Mouse (Mus musculus) heart, embryonic 11.5 days (tissue): ENCODE results near the gene Cdh23. TPM values are rescaled to one million over a fixed set of nuclear protein-coding genes. Genes with fewer than 3 reads are reported as not detected.
A peak's percentile ranks its signal among the peaks of the same experiment; 100 is the strongest.

ENCODE experiments used
- ATAC-seq: fragments of 200-750 bp; cut with Nextera tagmentation; replicated peaks from 2 replicates; pipeline ENCODE4 v1.8.0; 2017; ENCODE audit warnings: moderate library complexity; ENCODE audit not compliant: insufficient number of reproducible peaks, low FRiP score, low TSS enrichment
- H3K27ac ChIP-seq: fragments of 300-500 bp; sonication (generic); 2 replicates; pipeline ENCODE4 v1.5.1; 2014; ENCODE audit warnings: mild to moderate bottlenecking, low read depth, low read length
- H3K27me3 ChIP-seq: fragments of 300-500 bp; sonication (generic); 2 replicates; pipeline ENCODE4 v1.6.1; 2014; ENCODE audit warnings: mild to moderate bottlenecking, low read length, mixed read lengths; ENCODE audit not compliant: control insufficient read depth, insufficient read depth
- H3K36me3 ChIP-seq: fragments of 300-500 bp; sonication (generic); 2 replicates; pipeline ENCODE4 v1.6.1; 2014; ENCODE audit warnings: mild to moderate bottlenecking, low read length, moderate library complexity, mixed read lengths; ENCODE audit not compliant: control insufficient read depth, insufficient read depth
- H3K4me1 ChIP-seq: fragments of 300-500 bp; sonication (generic); 2 replicates; pipeline ENCODE4 v1.6.1; 2014; ENCODE audit warnings: low read length; ENCODE audit not compliant: control insufficient read depth, insufficient read depth
- H3K4me2 ChIP-seq: fragments of 300-500 bp; sonication (generic); 2 replicates; pipeline ENCODE4 v1.6.1; 2014; ENCODE audit warnings: mild to moderate bottlenecking, moderate library complexity
- H3K4me3 ChIP-seq: fragments of 300-500 bp; sonication (generic); 2 replicates; pipeline ENCODE4 v1.5.1; 2014; ENCODE audit warnings: low read depth, low read length
- H3K9ac ChIP-seq: fragments of 300-500 bp; sonication (generic); 2 replicates; pipeline ENCODE4 v1.6.1; 2014; ENCODE audit warnings: mild to moderate bottlenecking, low read depth, low read length, moderate library complexity
- H3K9me3 ChIP-seq: fragments of 300-500 bp; sonication (generic); replicated peaks from 2 replicates; pipeline ENCODE4 v1.6.1; 2016; ENCODE audit warnings: low read length; ENCODE audit not compliant: control insufficient read depth
- WGBS: fragments of 180-500 bp; shearing (Covaris S2); extraction: QIAGEN DNeasy Blood & Tissue Kit; methylation state at CpG from one replicate; pipeline ENCODE4 v1.1.7; 2014; ENCODE audit not compliant: insufficient replicate concordance; 5-methylcytosine and 5-hydroxymethylcytosine counted together
- polyA plus RNA-seq: library from polyadenylated mRNA; unstranded; fragments of >200 nt; fragmentation: Nextera tagmentation; extraction: Ambion mirVana; gene quantifications from 2 replicates; pipeline ENCODE4 v1.2.1, GENCODE M21; 2014

Gene Cdh23
- polyA plus RNA-seq, 1 experiment from 2014 or later = 0.27 TPM

DNA sequence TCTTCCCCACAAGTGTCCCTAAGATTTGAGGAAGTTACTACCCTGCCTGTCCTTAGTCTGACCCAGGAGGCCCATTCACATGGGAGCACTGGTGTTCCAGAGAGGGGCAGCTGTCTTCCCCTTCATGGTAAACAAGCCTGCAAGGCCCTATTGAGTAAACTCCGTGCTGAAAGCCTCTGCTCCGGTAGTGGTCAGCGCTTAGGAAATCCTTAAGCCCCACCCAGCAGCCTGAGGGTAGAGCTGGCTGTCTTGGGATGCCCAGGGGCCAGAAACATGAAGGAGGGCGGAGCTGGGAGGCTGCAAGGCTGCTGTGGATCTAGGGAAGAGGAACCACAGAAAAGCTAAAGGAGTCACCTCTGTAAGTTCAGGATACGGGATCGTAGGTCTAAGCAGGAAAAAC lies 347.2 kb downstream of the Cdh23 start:
- Histone ChIP-seq H3K4me3 (no peak overlapping the region), H3K36me3 (no peaks in the 10 kb centered on the region), H3K27ac (no peak overlapping the region), H3K9me3 (no peaks in the 10 kb centered on the region), H3K27me3 (no peaks in the 10 kb centered on the region; the same call in 1 of the 2 replicates), H3K4me2 (no peak overlapping the region), H3K4me1 (peaks cover 40% of the 10 kb centered on the region), H3K9ac (no peak overlapping the region)
- ATAC-seq = no peak
- WGBS = 29% methylated on average over 6 of the region's 6 CpGs

DNA sequence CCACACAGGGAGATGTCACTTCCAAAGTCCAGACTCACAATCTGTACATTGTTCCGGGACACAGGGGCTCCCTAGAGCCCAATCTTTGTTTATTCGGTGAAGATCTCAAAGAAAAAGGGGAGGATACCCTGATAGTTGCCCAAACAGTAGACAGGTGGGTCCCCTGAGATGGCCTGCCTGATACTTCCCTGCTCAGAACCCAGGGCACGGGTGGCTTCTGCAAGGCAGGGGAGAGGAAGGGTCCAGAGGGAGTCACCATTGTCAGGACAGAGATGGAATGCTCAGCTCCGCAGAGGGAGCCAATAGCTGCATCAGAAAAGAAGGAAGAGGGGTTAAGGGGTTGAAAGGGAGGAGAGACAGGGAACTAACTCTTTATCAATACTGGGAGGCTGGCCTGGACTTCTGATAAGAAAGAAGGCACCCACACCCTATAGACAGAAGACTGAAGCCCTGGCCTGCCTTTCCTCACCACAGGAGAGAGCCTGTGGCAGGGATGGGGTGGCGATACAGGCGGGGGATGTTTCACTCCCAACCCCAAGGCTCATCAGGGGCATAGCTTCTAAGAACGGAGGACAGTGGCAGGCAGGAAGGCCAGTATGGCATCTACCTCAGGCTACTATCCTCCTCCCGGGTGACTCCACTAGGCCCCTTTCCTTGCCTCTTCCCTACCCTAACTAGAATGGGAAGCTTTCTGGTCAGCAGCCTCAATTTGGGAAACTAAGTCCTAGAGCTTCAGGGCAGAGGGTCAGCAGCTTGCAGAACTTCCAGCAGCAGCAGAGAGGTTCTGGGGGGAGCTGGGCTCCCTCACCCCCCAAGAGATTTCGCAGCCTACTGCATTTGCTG lies 348.3 kb downstream of the Cdh23 start:
- 18% methylated on average over 9 of the region's 9 CpGs for WGBS
- no peak for ATAC-seq
- Histone ChIP-seq H3K27me3 (no peaks in the 10 kb centered on the region; the same call in 1 of the 2 replicates), H3K9me3 (no peaks in the 10 kb centered on the region), H3K4me1 (peaks cover 39% of the 10 kb centered on the region), H3K9ac (no peak overlapping the region), H3K27ac (no peak overlapping the region), H3K4me2 (peak overlapping the region; percentile 71), H3K36me3 (no peaks in the 10 kb centered on the region), H3K4me3 (no peak overlapping the region)

DNA sequence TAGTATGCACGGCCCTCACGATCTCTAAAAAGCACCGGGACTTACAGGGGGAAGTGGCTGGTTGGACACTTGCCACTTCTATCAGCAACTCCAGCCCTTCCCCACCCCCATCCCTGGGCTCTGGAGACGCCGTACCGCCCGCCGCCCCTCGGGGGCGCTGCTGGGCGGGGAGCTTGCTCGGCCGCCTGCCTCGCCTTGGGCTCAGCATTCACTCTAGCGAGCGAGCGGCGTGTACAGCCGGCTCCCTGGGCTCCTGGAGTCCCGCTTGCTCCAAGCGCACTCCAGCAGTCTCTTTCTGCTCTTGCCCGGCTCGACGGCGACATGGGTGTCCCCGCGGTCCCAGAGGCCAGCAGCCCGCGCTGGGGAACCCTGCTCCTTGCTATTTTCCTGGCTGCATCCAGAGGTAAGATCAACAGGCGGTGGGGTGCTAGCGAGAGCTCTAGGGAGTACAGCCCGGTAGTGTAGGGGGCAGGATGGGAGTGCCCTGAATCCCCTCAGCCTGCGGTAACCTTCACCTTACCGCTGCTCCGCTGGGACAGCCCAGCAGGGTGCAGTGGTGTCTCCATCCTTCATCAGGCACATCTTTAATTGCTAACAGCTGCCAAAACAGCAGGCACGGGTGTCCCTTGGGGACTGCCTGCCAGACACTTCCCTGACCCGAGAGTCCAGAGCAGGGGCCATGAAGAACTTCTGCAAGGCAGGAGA lies 349.4 kb downstream of the Cdh23 start, which contains the start of gene Vsir:
Gene Vsir (plus strand): TSS at position 151 of the 705 bp plus-strand sequence.
- peak within 1 kb of the TSS; percentile 37 for H3K4me3 ChIP-seq
- WGBS = under 1% methylated on average over 32 of the region's 37 CpGs
- H3K36me3 ChIP-seq = no peaks in the 10 kb centered on the region
- peak within 1 kb of the TSS; percentile 71 for H3K4me2 ChIP-seq
- no peaks in the 10 kb centered on the region for H3K9me3 ChIP-seq
- H3K4me1 ChIP-seq = peaks cover 29% of the 10 kb centered on the region
- H3K27me3 ChIP-seq = no peaks in the 10 kb centered on the region; the same call in 1 of the 2 replicates
- H3K9ac ChIP-seq = peak within 1 kb of the TSS; percentile 54
- peak within 1 kb of the TSS; percentile 6; the same call in 1 of the 2 replicates for H3K27ac ChIP-seq
- ATAC-seq = no peak; the same call in 1 of the 2 replicates

DNA sequence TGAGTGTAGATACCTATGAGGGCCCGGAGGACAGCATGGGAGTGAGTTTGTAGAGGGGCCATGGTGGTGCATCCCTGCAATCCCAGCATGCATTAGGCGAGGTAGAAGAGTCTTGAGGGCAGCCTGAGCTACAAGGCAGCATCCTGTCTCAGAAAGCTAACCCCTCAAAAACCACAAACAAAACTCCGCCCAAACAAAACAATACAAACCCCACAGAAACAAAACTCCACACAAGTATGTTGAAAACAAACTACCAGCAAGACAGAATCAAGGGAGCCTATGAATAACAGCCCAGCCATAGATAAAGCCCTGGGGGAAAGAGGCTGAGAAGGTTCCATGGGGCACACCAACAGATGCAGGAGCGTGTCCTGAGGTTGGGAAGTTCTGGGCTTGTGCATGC lies 350.2 kb downstream of the Cdh23 start:
- 79% methylated on average over 4 of the region's 4 CpGs for WGBS
- Histone ChIP-seq H3K36me3 (no peaks in the 10 kb centered on the region), H3K4me2 (peak overlapping the region; percentile 71), H3K27me3 (no peaks in the 10 kb centered on the region; the same call in 1 of the 2 replicates), H3K4me1 (peaks cover 22% of the 10 kb centered on the region), H3K9me3 (no peaks in the 10 kb centered on the region), H3K9ac (no peak overlapping the region), H3K4me3 (0 out of 2 replicates have a peak overlapping the region, but pooled peaks have one; percentile 37), H3K27ac (no peak overlapping the region)
- ATAC-seq = no peak

DNA sequence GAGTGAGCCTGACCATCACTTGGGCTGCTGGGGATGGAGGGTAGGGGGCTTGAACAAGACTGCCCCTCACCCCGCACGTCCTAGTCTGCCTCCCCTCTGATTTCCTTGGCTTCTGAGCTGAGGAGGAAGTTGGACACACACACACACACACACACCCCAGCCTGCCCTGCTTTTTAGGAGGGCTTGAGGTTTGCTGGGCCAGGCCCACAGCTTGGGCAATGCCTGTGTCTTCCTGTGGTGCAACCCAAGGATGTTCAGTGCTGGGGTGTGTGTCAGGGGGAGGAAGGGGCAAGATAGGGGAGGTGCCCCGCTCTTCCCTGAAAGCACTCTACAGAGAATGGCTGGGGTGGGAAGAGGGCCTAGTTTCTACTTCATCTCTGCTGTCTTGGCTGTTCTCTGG lies 352.2 kb downstream of the Cdh23 start:
- Histone ChIP-seq H3K4me3 (no peak overlapping the region), H3K9ac (no peak overlapping the region), H3K27me3 (no peaks in the 10 kb centered on the region), H3K27ac (no peak overlapping the region), H3K4me1 (peaks cover 17% of the 10 kb centered on the region; the same call in 1 of the 2 replicates), H3K4me2 (no peak overlapping the region), H3K36me3 (no peaks in the 10 kb centered on the region), H3K9me3 (no peaks in the 10 kb centered on the region)
- WGBS = 72% methylated on average over 3 of the region's 3 CpGs
- no peak for ATAC-seq

DNA sequence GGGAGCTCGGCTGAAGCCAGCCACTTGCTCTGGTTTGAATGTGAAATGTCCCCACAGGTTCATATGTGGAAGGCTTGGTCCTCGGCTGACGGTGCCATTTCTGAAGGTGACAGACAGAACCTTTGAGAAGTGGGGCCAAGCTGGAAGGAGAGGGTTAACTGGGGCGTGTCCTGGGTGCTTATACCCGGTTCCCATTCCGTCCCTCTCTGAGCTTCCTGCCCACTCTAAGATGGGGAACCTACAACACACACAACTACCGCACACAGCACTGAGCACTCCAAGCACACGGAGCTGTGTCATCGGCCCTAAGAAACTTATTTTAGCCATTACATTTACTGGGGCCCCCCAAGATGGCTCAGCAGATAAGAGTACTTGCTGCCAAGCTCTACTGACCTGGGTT lies 354.8 kb downstream of the Cdh23 start:
- no peak for ATAC-seq
- Histone ChIP-seq H3K9ac (no peak overlapping the region), H3K4me1 (peaks cover 4% of the 10 kb centered on the region; the same call in 1 of the 2 replicates), H3K27me3 (no peaks in the 10 kb centered on the region), H3K4me3 (no peak overlapping the region), H3K9me3 (no peaks in the 10 kb centered on the region), H3K27ac (no peak overlapping the region), H3K36me3 (no peaks in the 10 kb centered on the region), H3K4me2 (no peak overlapping the region)
- 72% methylated on average over 9 of the region's 9 CpGs for WGBS

DNA sequence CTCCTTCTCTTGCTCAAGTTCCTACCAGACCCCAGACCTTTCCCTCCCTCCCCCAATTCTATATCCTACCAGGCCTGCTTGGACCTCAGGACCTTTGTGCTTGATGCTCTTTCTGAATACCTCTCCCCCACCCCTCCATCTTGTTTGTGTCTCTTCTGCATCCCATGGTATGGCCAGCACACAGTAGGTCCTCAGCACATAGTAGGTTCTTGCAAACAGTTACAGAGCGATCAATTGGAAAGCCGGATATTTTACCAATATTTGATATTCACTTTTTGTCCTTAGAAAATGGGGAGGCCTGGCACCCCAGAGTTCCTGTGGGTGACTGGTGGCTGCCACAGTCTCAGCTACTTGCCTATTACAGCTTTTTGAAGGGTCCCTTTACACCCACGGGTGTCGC lies 361.3 kb downstream of the Cdh23 start:
- no peaks in the 10 kb centered on the region for H3K9me3 ChIP-seq
- ATAC-seq = no peak
- no peak overlapping the region for H3K4me2 ChIP-seq
- no peak overlapping the region for H3K27ac ChIP-seq
- no peak overlapping the region for H3K9ac ChIP-seq
- WGBS = 89% methylated on average over 4 of the region's 4 CpGs
- H3K27me3 ChIP-seq = no peaks in the 10 kb centered on the region
- no peak overlapping the region for H3K4me3 ChIP-seq
- H3K36me3 ChIP-seq = no peaks in the 10 kb centered on the region
- H3K4me1 ChIP-seq = peaks cover 6% of the 10 kb centered on the region; the same call in 1 of the 2 replicates

DNA sequence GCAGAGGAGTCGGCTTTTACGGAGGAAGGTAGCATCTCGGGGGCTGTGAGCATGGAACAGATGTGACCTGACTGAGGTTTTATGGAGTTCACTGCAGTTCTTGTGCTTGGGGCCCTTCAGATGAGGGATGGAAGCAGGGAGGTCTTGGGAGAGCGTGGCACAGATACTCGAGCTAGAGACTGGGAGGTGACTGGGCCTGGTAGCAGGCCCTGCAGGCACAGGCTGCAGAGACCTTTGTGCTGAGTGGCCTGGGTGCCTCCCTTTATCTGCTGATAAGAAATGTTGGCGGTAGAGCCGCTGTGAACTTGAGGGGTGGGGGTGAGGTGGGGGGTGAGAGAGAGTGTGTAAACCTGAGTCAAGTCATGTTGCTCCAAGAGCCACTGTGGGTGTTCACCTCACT lies 361.7 kb downstream of the Cdh23 start:
- Histone ChIP-seq H3K27ac (no peak overlapping the region), H3K9me3 (no peaks in the 10 kb centered on the region), H3K27me3 (no peaks in the 10 kb centered on the region), H3K4me1 (peaks cover 6% of the 10 kb centered on the region; the same call in 1 of the 2 replicates), H3K36me3 (no peaks in the 10 kb centered on the region), H3K4me3 (no peak overlapping the region), H3K4me2 (no peak overlapping the region), H3K9ac (no peak overlapping the region)
- no peak for ATAC-seq
- 45% methylated on average over 7 of the region's 7 CpGs for WGBS
